Mouse (Mus musculus): Measurements from ENCODE around the gene Rpia. TPM values are rescaled to one million over a fixed set of nuclear protein-coding genes. Genes with fewer than 3 reads are reported as not detected.

Rpia gene
- polyA plus RNA-seq, 1 experiment = 12.9 TPM

- Histone ChIP-seq H3K27me3 (ENCODE audit: control insufficient read depth, insufficient read depth, low read length) (no peaks in the 10 kb centered on the region; the same call in 1 of the 2 replicates), H3K27ac (ENCODE audit: insufficient read depth, low read depth, low read length) (peak overlapping the region; percentile 73), H3K4me1 (ENCODE audit: control insufficient read depth, insufficient read depth, insufficient read length, low read length) (no peaks in the 10 kb centered on the region), H3K4me3 (ENCODE audit: low read depth, low read length) (no peak overlapping the region), H3K36me3 (ENCODE audit: control insufficient read depth, insufficient read depth, low read length) (no peaks in the 10 kb centered on the region)
- TF ChIP-seq CTCF (IDR thresholded peaks at IDR 0.05; ENCODE audit: extremely low read depth, insufficient read length, insufficient replicate concordance, low read depth, low read length) = peak; percentile 24; the same call in 1 of the 2 replicates
- no peak for TF ChIP-seq POLR2A (IDR thresholded peaks at IDR 0.05; ENCODE audit: low read depth, low read length)
- 43% methylated on average over 8 of the region's 8 CpGs for WGBS
Observed at GRCm38 (mm10) chr6:70752351-70752750, 39.7 kb downstream of the Rpia start.

DNA sequence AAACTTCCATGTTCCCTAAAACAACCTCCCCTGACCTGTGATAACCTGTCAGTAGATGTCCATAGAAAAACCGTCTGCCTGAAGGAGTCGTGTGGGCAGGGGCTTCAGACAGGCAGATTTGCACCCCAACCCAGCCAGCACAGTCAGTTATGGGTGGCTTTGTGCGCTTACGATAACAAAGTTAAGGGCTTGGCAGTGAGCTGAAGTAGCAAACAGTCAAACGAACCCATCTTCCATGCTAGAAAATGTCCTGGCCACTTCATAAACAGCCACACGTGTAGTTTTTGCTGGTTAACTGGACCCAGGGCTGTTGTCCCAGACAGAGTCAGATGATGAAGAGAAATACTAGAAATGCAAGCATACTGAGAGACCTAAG, 40.1 kb downstream of the Rpia start:
- no peak for TF ChIP-seq POLR2A (IDR thresholded peaks at IDR 0.05; ENCODE audit: low read depth, low read length)
- TF ChIP-seq CTCF (IDR thresholded peaks at IDR 0.05; ENCODE audit: extremely low read depth, insufficient read length, insufficient replicate concordance, low read depth, low read length) = no peak
- no peaks in the 10 kb centered on the region; the same call in 1 of the 2 replicates for H3K27me3 ChIP-seq (ENCODE audit: control insufficient read depth, insufficient read depth, low read length)
- H3K27ac ChIP-seq (ENCODE audit: insufficient read depth, low read depth, low read length) = peak overlapping the region; percentile 73
- H3K4me3 ChIP-seq (ENCODE audit: low read depth, low read length) = no peak overlapping the region
- H3K36me3 ChIP-seq (ENCODE audit: control insufficient read depth, insufficient read depth, low read length) = no peaks in the 10 kb centered on the region
- H3K4me1 ChIP-seq (ENCODE audit: control insufficient read depth, insufficient read depth, insufficient read length, low read length) = no peaks in the 10 kb centered on the region
- 65% methylated on average over 6 of the region's 6 CpGs for WGBS

- peak overlapping the region; percentile 73 for H3K27ac ChIP-seq (ENCODE audit: insufficient read depth, low read depth, low read length)
- no peaks in the 10 kb centered on the region for H3K4me1 ChIP-seq (ENCODE audit: control insufficient read depth, insufficient read depth, insufficient read length, low read length)
- H3K36me3 ChIP-seq (ENCODE audit: control insufficient read depth, insufficient read depth, low read length) = no peaks in the 10 kb centered on the region
- TF ChIP-seq POLR2A (IDR thresholded peaks at IDR 0.05; ENCODE audit: low read depth, low read length) (no peak), CTCF (IDR thresholded peaks at IDR 0.05; ENCODE audit: extremely low read depth, insufficient read length, insufficient replicate concordance, low read depth, low read length) (no peak)
- 69% methylated on average over 8 of the region's 8 CpGs for WGBS
- H3K4me3 ChIP-seq (ENCODE audit: low read depth, low read length) = no peak overlapping the region
- H3K27me3 ChIP-seq (ENCODE audit: control insufficient read depth, insufficient read depth, low read length) = no peaks in the 10 kb centered on the region; the same call in 1 of the 2 replicates
Observed at GRCm38 (mm10) chr6:70751251-70751897, 40.7 kb downstream of the Rpia start.

DNA sequence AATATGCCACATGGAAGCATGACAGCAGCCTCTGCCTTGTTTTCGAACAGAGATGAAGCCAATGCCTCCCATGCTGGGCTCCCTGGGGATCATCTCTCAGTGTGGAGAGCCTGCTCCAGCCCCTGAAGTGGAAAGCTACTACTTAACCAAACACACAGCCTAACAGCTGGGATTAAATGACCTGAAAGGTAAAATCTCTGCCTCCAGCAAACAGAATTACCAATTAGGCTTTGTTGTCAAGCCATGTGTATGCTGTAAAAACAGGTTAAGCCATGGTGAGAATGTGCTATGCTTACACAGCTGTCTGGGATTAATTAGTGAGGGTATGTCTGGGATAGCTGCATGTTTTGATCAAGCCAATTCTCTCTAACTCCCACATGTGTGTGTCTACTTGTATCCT, 42.3 kb downstream of the Rpia start:
- WGBS = 75% methylated on average over 1 of the region's 1 CpGs

GRCm38 (mm10) chr6:70747702-70748101, 44.3 kb downstream of the Rpia start:
- WGBS = 90% methylated on average over 5 of the region's 5 CpGs
- Histone ChIP-seq H3K4me1 (ENCODE audit: control insufficient read depth, insufficient read depth, insufficient read length, low read length) (no peaks in the 10 kb centered on the region; the same call in 1 of the 2 replicates), H3K36me3 (ENCODE audit: control insufficient read depth, insufficient read depth, low read length) (no peaks in the 10 kb centered on the region), H3K27ac (ENCODE audit: insufficient read depth, low read depth, low read length) (0 out of 2 replicates have a peak overlapping the region, but pooled peaks have one; percentile 40), H3K27me3 (ENCODE audit: control insufficient read depth, insufficient read depth, low read length) (no peaks in the 10 kb centered on the region), H3K4me3 (ENCODE audit: low read depth, low read length) (no peak overlapping the region)
- TF ChIP-seq CTCF (IDR thresholded peaks at IDR 0.05; ENCODE audit: extremely low read depth, insufficient read length, insufficient replicate concordance, low read depth, low read length) (no peak), POLR2A (IDR thresholded peaks at IDR 0.05; ENCODE audit: low read depth, low read length) (no peak)

More for the DNA sequence above, 42.3 kb downstream of the Rpia start:
- H3K36me3 ChIP-seq (ENCODE audit: control insufficient read depth, insufficient read depth, low read length) = no peaks in the 10 kb centered on the region
- H3K27me3 ChIP-seq (ENCODE audit: control insufficient read depth, insufficient read depth, low read length) = no peaks in the 10 kb centered on the region; the same call in 1 of the 2 replicates
- TF ChIP-seq CTCF (IDR thresholded peaks at IDR 0.05; ENCODE audit: extremely low read depth, insufficient read length, insufficient replicate concordance, low read depth, low read length) (no peak), POLR2A (IDR thresholded peaks at IDR 0.05; ENCODE audit: low read depth, low read length) (no peak)
- H3K4me1 ChIP-seq (ENCODE audit: control insufficient read depth, insufficient read depth, insufficient read length, low read length) = no peaks in the 10 kb centered on the region
- no peak overlapping the region for H3K4me3 ChIP-seq (ENCODE audit: low read depth, low read length)
- peak overlapping the region; percentile 29; the same call in 1 of the 2 replicates for H3K27ac ChIP-seq (ENCODE audit: insufficient read depth, low read depth, low read length)

DNA sequence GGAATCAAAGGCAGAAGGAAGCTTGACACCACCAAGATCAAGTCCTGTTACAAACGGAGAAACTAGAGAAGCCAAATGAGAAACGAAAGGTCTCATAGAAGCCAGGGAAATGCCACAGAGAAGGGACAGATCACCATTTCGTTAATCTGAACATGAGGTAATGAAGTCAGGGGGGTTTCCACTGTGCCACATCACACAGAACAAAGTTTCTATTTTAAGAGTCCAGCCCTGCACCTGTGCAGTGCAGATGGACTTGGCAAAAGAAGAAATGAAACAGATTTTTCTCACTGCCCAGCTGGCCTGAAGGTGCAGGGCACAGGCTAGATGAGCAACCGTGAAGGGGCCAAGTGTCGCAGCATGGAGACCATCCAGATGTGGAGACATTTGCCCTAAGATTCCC, 48.1 kb downstream of the Rpia start:
- 78% methylated on average over 5 of the region's 5 CpGs for WGBS
- no peaks in the 10 kb centered on the region; the same call in 1 of the 2 replicates for H3K4me1 ChIP-seq (ENCODE audit: control insufficient read depth, insufficient read depth, insufficient read length, low read length)
- H3K4me3 ChIP-seq (ENCODE audit: low read depth, low read length) = no peak overlapping the region
- no peaks in the 10 kb centered on the region for H3K36me3 ChIP-seq (ENCODE audit: control insufficient read depth, insufficient read depth, low read length)
- peak overlapping the region; percentile 55; the same call in 1 of the 2 replicates for H3K27ac ChIP-seq (ENCODE audit: insufficient read depth, low read depth, low read length)
- no peaks in the 10 kb centered on the region for H3K27me3 ChIP-seq (ENCODE audit: control insufficient read depth, insufficient read depth, low read length)
- no peak for TF ChIP-seq CTCF (IDR thresholded peaks at IDR 0.05; ENCODE audit: extremely low read depth, insufficient read length, insufficient replicate concordance, low read depth, low read length)
- no peak for TF ChIP-seq POLR2A (IDR thresholded peaks at IDR 0.05; ENCODE audit: low read depth, low read length)

DNA sequence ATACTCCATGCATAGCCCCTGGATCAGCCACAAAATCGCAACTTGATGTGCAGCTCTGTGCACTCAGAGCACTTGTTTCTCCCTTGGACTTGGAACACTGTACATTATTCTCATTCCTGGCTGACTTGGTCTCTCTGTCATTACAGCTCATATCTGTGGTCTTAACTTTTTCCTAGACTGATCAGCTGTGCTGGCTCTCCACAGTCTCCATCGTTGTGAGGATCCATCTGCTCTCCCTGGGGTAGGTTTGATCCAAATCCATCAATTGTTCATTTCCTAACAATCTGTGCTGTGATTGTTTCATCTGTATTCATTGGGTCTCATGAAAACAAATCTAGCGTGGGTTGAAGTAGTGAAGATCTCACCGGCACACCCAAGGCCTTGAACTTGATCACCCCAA, 49.2 kb downstream of the Rpia start:
- TF ChIP-seq CTCF (IDR thresholded peaks at IDR 0.05; ENCODE audit: extremely low read depth, insufficient read length, insufficient replicate concordance, low read depth, low read length) (no peak), POLR2A (IDR thresholded peaks at IDR 0.05; ENCODE audit: low read depth, low read length) (no peak)
- WGBS = 85% methylated on average over 4 of the region's 4 CpGs

More for the DNA sequence above, 49.2 kb downstream of the Rpia start:
- Histone ChIP-seq H3K4me3 (ENCODE audit: low read depth, low read length) (no peak overlapping the region), H3K4me1 (ENCODE audit: control insufficient read depth, insufficient read depth, insufficient read length, low read length) (no peaks in the 10 kb centered on the region; the same call in 1 of the 2 replicates), H3K27ac (ENCODE audit: insufficient read depth, low read depth, low read length) (peak overlapping the region; percentile 57), H3K27me3 (ENCODE audit: control insufficient read depth, insufficient read depth, low read length) (no peaks in the 10 kb centered on the region), H3K36me3 (ENCODE audit: control insufficient read depth, insufficient read depth, low read length) (no peaks in the 10 kb centered on the region)
